Mouse (Mus musculus): Measurements from ENCODE around the gene Cdk2. TPM values are rescaled to one million over a fixed set of nuclear protein-coding genes. Genes with fewer than 3 reads are reported as not detected.
A peak's percentile ranks its signal among the peaks of the same experiment; 100 is the strongest.

The Cdk2 gene
- total and polyA plus RNA-seq, 3 experiments = 40.5 to 72.4 TPM; not detected in 1

- TF ChIP-seq CTCF (IDR thresholded peaks at IDR 0.05 in 2 of 3, conservative IDR thresholded peaks at IDR 0.05 in 1 of 3; ENCODE audit: control insufficient read depth in 1 of 3, insufficient read depth in 1 of 3, low read depth in 2 of 3, low read length in 3 of 3, poor library complexity in 1 of 3, severe bottlenecking in 1 of 3) (no peak), TCF12 (IDR thresholded peaks at IDR 0.05; ENCODE audit: low read depth, low read length) (no peak), JUND (IDR thresholded peaks at IDR 0.05; ENCODE audit: low read depth, low read length) (no peak), MAFK (IDR thresholded peaks at IDR 0.05; ENCODE audit: borderline replicate concordance, low read depth, low read length) (no peak), SIN3A (IDR thresholded peaks at IDR 0.05; ENCODE audit: low read length) (peak; percentile 69), RAD21 (IDR thresholded peaks at IDR 0.05; ENCODE audit: low read depth, low read length) (no peak), TBP (IDR thresholded peaks at IDR 0.05; ENCODE audit: low read depth, low read length) (no peak), POLR2AphosphoS2 (IDR thresholded peaks at IDR 0.05; ENCODE audit: low read length) (no peak), MAX (IDR thresholded peaks at IDR 0.05; ENCODE audit: low read length) (no peak; the same call in 1 of the 2 replicates), BHLHE40 (IDR thresholded peaks at IDR 0.05; ENCODE audit: borderline replicate concordance, low read depth, low read length) (no peak), HCFC1 (IDR thresholded peaks at IDR 0.05; ENCODE audit: low read depth, low read length) (peak; percentile 66), MXI1 (IDR thresholded peaks at IDR 0.05; ENCODE audit: low read depth, low read length) (peak; percentile 57; the same call in 1 of the 2 replicates), UBTF (IDR thresholded peaks at IDR 0.05; ENCODE audit: borderline replicate concordance, insufficient read depth, low read depth, low read length) (no peak), MEF2A (IDR thresholded peaks at IDR 0.05; ENCODE audit: extremely low read depth, insufficient replicate concordance, low read depth, low read length, poor library complexity, severe bottlenecking) (no peak), TAL1 (IDR thresholded peaks at IDR 0.05; ENCODE audit: low read length) (no peak), ZC3H11A (IDR thresholded peaks at IDR 0.05; ENCODE audit: low read depth, low read length) (no peak), ZMIZ1 (IDR thresholded peaks at IDR 0.05; ENCODE audit: low read depth, low read length) (peak; percentile 46; the same call in 1 of the 2 replicates)
These were observed 30.9 kb downstream of the Cdk2 start, which contains the start of gene Suox (continued) for GRCm38 (mm10) chr10:128673763-128674468.

- H3K27ac ChIP-seq (ENCODE audit: control insufficient read depth, low read depth, low read length) = no peak overlapping the region
- DNase-seq (ENCODE audit: low read depth, low spot score) = no peak
- H3K27me3 ChIP-seq (ENCODE audit: control insufficient read depth in 1 of 2, insufficient read depth in 2 of 2, low read length in 2 of 2) = no peaks in the 10 kb centered on the region
- H3K9me3 ChIP-seq (replicated peaks; ENCODE audit: insufficient read depth, low read length) = no peaks in the 10 kb centered on the region
- H3K4me1 ChIP-seq (ENCODE audit: control insufficient read depth in 1 of 2, insufficient read depth in 2 of 2, low read length in 2 of 2) = peaks cover 0 to 2% of the 10 kb centered on the region in 2 experiments; a peak in 1 of 4 replicates
- TF ChIP-seq MEF2A (IDR thresholded peaks at IDR 0.05; ENCODE audit: extremely low read depth, insufficient replicate concordance, low read depth, low read length, poor library complexity, severe bottlenecking) = no peak
- TF ChIP-seq ZKSCAN1 (IDR thresholded peaks at IDR 0.05; ENCODE audit: low read depth, low read length) = no peak
- no peak for TF ChIP-seq MAZ (IDR thresholded peaks at IDR 0.05; ENCODE audit: low read depth, low read length)
- no peak for TF ChIP-seq RCOR1 (IDR thresholded peaks at IDR 0.05; ENCODE audit: low read depth, low read length)
- TF ChIP-seq TBP (IDR thresholded peaks at IDR 0.05; ENCODE audit: low read depth, low read length) = no peak
- no peak for TF ChIP-seq E2F4 (IDR thresholded peaks at IDR 0.05; ENCODE audit: borderline replicate concordance, low read depth, low read length)
- TF ChIP-seq ZC3H11A (IDR thresholded peaks at IDR 0.05; ENCODE audit: low read depth, low read length) = no peak
- TF ChIP-seq POLR2A (IDR thresholded peaks at IDR 0.05; ENCODE audit: control insufficient read depth in 1 of 2, insufficient read depth in 1 of 2, low read depth in 1 of 2, low read length in 2 of 2, poor library complexity in 1 of 2) = no peak
- TF ChIP-seq CHD1 (IDR thresholded peaks at IDR 0.05; ENCODE audit: low read depth, low read length) = no peak
- no peak for TF ChIP-seq MXI1 (IDR thresholded peaks at IDR 0.05; ENCODE audit: low read depth, low read length)
- H3K9ac ChIP-seq (ENCODE audit: control insufficient read depth, low read depth, low read length, poor library complexity, severe bottlenecking) = no peak overlapping the region
- H3K4me3 ChIP-seq (ENCODE audit: control insufficient read depth in 1 of 2, insufficient read depth in 1 of 2, low read depth in 2 of 2, low read length in 2 of 2) = no peak overlapping the region
- no peaks in the 10 kb centered on the region; a peak in 1 of 4 replicates for H3K36me3 ChIP-seq (ENCODE audit: control insufficient read depth in 1 of 2, insufficient read depth in 2 of 2, low read length in 2 of 2)
- no peaks in the 10 kb centered on the region for H3K79me2 ChIP-seq (ENCODE audit: control insufficient read depth, insufficient read depth, low read length, poor library complexity)
These were observed 33.7 kb downstream of the Cdk2 start for GRCm38 (mm10) chr10:128671148-128671547.
